Mouse (Mus musculus) embryonic facial prominence, embryonic 10.5 days (tissue): ENCODE measurements at regions not wholly inside any gene's neighbourhood (a gene's known extent, or its start where the extent isn't known, plus 50 kb on each side); places are given as distances from the start of the nearest gene placed in this dataset.

ENCODE experiments used
- DNase-seq: peaks from one replicate; pipeline ENCODE4 v3.0.0-alpha.2; 2017; ENCODE audit warnings: low spot score
- H3K27ac ChIP-seq: fragments of 300-500 bp; sonication (generic); replicated peaks from 2 replicates; pipeline ENCODE4 v1.5.1; 2016; ENCODE audit warnings: mild to moderate bottlenecking
- H3K27me3 ChIP-seq: fragments of 300-500 bp; sonication (generic); replicated peaks from 2 replicates; pipeline ENCODE4 v1.6.1; 2016; ENCODE audit warnings: low read depth, mild to moderate bottlenecking; ENCODE audit not compliant: poor library complexity, severe bottlenecking
- H3K36me3 ChIP-seq: fragments of 300-500 bp; sonication (generic); replicated peaks from 2 replicates; pipeline ENCODE4 v1.6.1; 2016; ENCODE audit warnings: mild to moderate bottlenecking, moderate library complexity
- H3K4me1 ChIP-seq: fragments of 300-500 bp; sonication (generic); 2 replicates; pipeline ENCODE4 v1.6.1; 2016
- H3K4me3 ChIP-seq: fragments of 300-500 bp; sonication (generic); 2 replicates; pipeline ENCODE4 v1.5.1; 2016; ENCODE audit warnings: mild to moderate bottlenecking, moderate library complexity
- H3K9me3 ChIP-seq: fragments of 300-500 bp; sonication (generic); 2 replicates; pipeline ENCODE4 v1.6.1; 2016; ENCODE audit warnings: mild to moderate bottlenecking
- WGBS: fragments of 180-500 bp; shearing (Covaris S2); methylation state at CpG from one replicate; pipeline ENCODE4 v1.1.7; 2016; 5-methylcytosine and 5-hydroxymethylcytosine counted together

DNA sequence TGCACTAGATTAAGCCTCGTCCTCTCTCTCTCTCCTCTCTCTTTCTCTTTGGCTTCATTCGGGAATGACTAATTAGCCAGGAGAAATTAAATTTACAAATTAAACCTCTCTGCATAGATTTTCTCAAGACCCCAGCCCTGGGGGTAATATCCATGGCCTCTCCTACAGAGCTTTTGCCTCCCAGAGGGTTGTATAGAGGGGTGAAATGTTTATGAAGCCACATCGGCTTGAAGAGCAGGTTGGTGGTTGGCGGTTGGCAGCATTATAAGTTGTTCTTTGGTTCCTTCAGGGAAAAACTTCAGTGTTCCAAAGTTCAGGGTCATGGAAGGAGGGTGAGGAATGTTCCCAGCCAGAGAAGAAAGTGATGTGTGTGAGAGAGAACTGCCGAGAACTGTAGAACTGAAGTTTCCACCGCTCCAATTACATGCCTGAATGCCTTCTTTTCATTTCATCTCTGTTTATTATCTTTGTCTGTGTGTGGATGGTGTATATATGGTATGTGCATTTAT lies 97.4 kb upstream of the Adgrf1 start:
- H3K27ac ChIP-seq = no peak overlapping the region
- H3K4me1 ChIP-seq = no peaks in the 10 kb centered on the region
- 70% methylated on average over 6 of the region's 6 CpGs for WGBS
- no peak for DNase-seq
- no peaks in the 10 kb centered on the region for H3K9me3 ChIP-seq
- no peaks in the 10 kb centered on the region for H3K27me3 ChIP-seq
- H3K36me3 ChIP-seq = no peaks in the 10 kb centered on the region
- no peak overlapping the region for H3K4me3 ChIP-seq

GRCm38 (mm10) chr17:43174860-43175259 lies 95.3 kb upstream of the Adgrf1 start:
- no peak for DNase-seq
- no peaks in the 10 kb centered on the region for H3K36me3 ChIP-seq
- 79% methylated on average over 1 of the region's 1 CpGs for WGBS
- H3K27me3 ChIP-seq = no peaks in the 10 kb centered on the region
- H3K4me3 ChIP-seq = no peak overlapping the region
- no peaks in the 10 kb centered on the region for H3K9me3 ChIP-seq
- no peaks in the 10 kb centered on the region for H3K4me1 ChIP-seq
- no peak overlapping the region for H3K27ac ChIP-seq

DNA sequence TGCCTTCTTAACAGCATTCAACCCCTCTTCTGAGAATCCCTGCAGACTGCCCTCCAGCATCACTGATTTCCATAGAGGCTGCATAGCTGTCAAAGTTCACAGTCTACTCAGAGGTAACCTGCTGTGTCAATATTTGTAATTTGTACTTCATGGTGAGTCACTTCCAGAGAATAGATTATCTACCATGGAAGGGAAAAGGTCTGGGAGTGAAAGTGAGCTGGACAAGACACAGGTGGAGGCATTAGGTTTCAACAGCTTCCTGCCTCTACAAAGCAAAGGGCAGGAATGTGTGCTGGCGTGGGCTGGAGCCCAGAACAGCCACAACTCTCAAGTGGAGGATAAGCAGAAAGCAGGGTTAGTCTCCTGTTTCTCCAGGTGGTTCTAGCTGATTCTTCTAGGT lies 92.9 kb upstream of the Adgrf1 start:
- H3K27ac ChIP-seq = no peak overlapping the region
- H3K4me1 ChIP-seq = no peaks in the 10 kb centered on the region
- H3K36me3 ChIP-seq = no peaks in the 10 kb centered on the region
- no peak for DNase-seq
- no peaks in the 10 kb centered on the region for H3K27me3 ChIP-seq
- WGBS = 55% methylated on average over 1 of the region's 1 CpGs
- no peaks in the 10 kb centered on the region for H3K9me3 ChIP-seq
- no peak overlapping the region for H3K4me3 ChIP-seq

GRCm38 (mm10) chr17:43190016-43190415 lies 80.1 kb upstream of the Adgrf1 start:
- WGBS = 67% methylated on average over 2 of the region's 2 CpGs
- no peaks in the 10 kb centered on the region for H3K27me3 ChIP-seq

GRCm38 (mm10) chr17:43190853-43191485 lies 79.2 kb upstream of the Adgrf1 start:
- 81% methylated on average over 3 of the region's 3 CpGs for WGBS
- Histone ChIP-seq H3K4me3 (no peak overlapping the region), H3K9me3 (no peaks in the 10 kb centered on the region), H3K36me3 (no peaks in the 10 kb centered on the region), H3K27ac (no peak overlapping the region), H3K27me3 (no peaks in the 10 kb centered on the region), H3K4me1 (no peaks in the 10 kb centered on the region)
- DNase-seq = no peak

More at GRCm38 (mm10) chr17:43190016-43190415, 80.1 kb upstream of the Adgrf1 start:
- Histone ChIP-seq H3K9me3 (no peaks in the 10 kb centered on the region), H3K36me3 (no peaks in the 10 kb centered on the region), H3K4me3 (no peak overlapping the region), H3K4me1 (no peaks in the 10 kb centered on the region), H3K27ac (no peak overlapping the region)
- no peak for DNase-seq

DNA sequence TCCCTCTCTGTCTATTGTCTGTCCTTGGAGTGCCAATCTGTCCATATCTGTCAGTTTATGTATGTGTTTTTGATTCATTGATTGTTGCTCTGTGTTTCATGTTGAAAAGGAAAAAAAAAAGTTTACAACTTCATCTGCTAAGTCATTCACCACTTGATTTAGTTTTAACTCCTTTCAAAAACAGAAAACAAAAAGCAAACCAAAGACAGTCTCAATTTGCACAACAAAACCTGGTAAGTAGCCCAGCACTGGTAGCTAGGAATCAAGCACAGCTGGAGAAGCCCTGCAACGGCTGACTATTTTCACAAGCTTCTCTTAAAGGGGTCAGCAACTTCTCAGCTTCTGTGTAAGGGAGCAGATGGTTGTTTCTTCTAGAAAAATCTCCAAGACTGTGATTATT lies 72.9 kb upstream of the Adgrf1 start:
- H3K4me3 ChIP-seq = no peak overlapping the region
- H3K36me3 ChIP-seq = no peaks in the 10 kb centered on the region
- WGBS = 54% methylated on average over 1 of the region's 1 CpGs
- H3K4me1 ChIP-seq = no peaks in the 10 kb centered on the region
- no peak overlapping the region for H3K27ac ChIP-seq
- no peak for DNase-seq
- no peaks in the 10 kb centered on the region for H3K9me3 ChIP-seq
- no peaks in the 10 kb centered on the region for H3K27me3 ChIP-seq

- no peak for DNase-seq
- WGBS = 61% methylated on average over 2 of the region's 2 CpGs
- H3K4me3 ChIP-seq = no peak overlapping the region
- H3K36me3 ChIP-seq = no peaks in the 10 kb centered on the region
- H3K9me3 ChIP-seq = no peaks in the 10 kb centered on the region
- H3K27me3 ChIP-seq = no peaks in the 10 kb centered on the region
- H3K27ac ChIP-seq = no peak overlapping the region
- H3K4me1 ChIP-seq = no peaks in the 10 kb centered on the region
These were observed 69.3 kb upstream of the Adgrf1 start for GRCm38 (mm10) chr17:43200832-43201231.

DNA sequence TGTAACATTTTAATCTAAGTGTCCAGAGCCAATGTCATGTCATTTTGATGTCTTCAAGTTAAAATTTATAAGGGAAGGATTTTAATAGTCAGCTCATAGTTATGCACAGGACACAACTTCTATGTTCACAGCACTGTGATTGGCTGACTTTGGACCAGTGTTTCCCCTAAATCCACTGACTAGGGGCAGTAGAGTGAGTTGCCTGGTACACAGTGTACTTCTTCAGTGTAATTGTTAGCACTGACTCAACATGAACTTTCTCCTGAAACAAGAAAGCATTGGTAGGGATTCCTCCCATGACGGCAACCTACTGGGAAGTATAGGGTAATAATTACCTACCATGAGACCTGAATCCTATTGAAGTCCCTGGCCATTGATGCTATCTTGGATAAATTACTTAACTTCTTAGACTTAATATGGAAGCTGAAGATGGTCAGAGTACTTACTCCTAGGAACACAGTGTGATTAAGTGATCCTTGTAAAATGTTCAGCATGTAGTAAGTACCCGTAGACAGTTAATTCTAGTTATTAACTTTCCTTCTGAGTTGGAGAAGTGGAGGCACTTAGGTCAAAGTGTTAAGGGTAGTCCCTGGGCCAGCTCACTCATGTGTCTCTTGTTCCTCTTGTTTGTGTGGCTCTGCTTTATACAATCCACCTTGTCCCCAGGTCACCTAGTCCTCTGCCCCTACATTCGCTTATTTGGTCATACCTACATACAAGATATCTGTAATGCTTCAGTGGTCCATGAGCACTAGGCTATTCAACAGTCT lies 63.2 kb upstream of the Adgrf1 start:
- WGBS = 94% methylated on average over 3 of the region's 3 CpGs
- Histone ChIP-seq H3K4me3 (no peak overlapping the region), H3K9me3 (no peaks in the 10 kb centered on the region), H3K27me3 (no peaks in the 10 kb centered on the region), H3K27ac (no peak overlapping the region), H3K4me1 (no peaks in the 10 kb centered on the region), H3K36me3 (no peaks in the 10 kb centered on the region)
- no peak for DNase-seq

DNA sequence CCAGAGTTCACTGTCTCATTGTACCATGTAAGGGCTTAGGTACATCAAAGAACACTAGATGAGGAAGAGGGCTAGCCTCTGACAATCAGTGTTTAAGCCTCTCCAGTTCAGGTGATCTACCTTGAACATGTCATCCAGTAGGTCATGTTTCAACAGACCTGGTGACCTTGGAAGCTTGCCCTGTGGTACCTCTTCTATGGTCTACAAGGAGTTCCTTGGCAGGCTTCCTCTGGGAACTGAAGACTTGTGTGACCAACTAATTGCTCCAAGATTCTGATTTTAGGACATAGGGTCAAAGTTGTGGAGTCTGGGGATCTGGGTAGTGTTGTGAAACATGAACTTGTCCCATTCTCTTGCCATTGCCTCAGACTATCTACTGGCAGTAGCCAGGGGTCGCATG lies 60.4 kb upstream of the Adgrf1 start:
- H3K4me1 ChIP-seq = no peaks in the 10 kb centered on the region
- no peaks in the 10 kb centered on the region for H3K9me3 ChIP-seq
- H3K36me3 ChIP-seq = no peaks in the 10 kb centered on the region
- no peaks in the 10 kb centered on the region for H3K27me3 ChIP-seq
- no peak overlapping the region for H3K4me3 ChIP-seq
- DNase-seq = no peak
- H3K27ac ChIP-seq = no peak overlapping the region
- 85% methylated on average over 1 of the region's 1 CpGs for WGBS

GRCm38 (mm10) chr17:43214038-43214437 lies 56.1 kb upstream of the Adgrf1 start:
- no peak overlapping the region for H3K4me3 ChIP-seq
- no peaks in the 10 kb centered on the region for H3K9me3 ChIP-seq
- no peak overlapping the region for H3K27ac ChIP-seq
- WGBS = 96% methylated on average over 1 of the region's 1 CpGs
- H3K27me3 ChIP-seq = no peaks in the 10 kb centered on the region
- no peaks in the 10 kb centered on the region for H3K4me1 ChIP-seq
- no peaks in the 10 kb centered on the region for H3K36me3 ChIP-seq
- no peak for DNase-seq

DNA sequence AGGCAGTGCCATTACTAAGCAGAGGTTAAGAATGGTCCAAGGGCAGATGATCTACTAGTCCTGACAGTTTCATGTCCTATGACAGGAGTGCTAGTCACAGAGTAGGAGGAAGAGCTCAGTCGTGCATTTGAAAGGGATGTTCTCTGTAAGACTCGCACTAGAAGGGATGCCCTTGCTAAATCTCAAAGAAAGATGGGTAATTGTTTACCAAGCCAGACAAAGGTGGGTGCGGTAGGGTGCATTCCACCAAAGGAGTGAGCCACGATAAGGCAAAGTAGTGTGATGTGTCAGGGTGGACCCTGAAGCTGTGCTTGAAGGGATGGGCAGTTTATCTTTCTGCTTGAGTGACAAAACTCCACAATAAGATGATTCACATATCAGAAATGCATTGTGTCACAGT lies 50.5 kb upstream of the Adgrf1 start:
- H3K27ac ChIP-seq = no peak overlapping the region
- no peaks in the 10 kb centered on the region for H3K27me3 ChIP-seq
- no peak for DNase-seq
- no peaks in the 10 kb centered on the region for H3K9me3 ChIP-seq
- no peak overlapping the region for H3K4me3 ChIP-seq
- 80% methylated on average over 4 of the region's 4 CpGs for WGBS
- no peaks in the 10 kb centered on the region for H3K4me1 ChIP-seq
- no peaks in the 10 kb centered on the region for H3K36me3 ChIP-seq
